Mouse (Mus musculus) heart, postnatal 0 days (tissue): ENCODE data around the gene Dnaja1.

Experiments
- CTCF ChIP-seq: IDR thresholded peaks from 2 replicates; pipeline ENCODE4 v1.5.1; 2016; ENCODE audit warnings: antibody characterized with exemption, control low read depth, low read depth
- EP300 ChIP-seq: IDR thresholded peaks from 2 replicates; pipeline ENCODE4 v1.6.1; 2016; ENCODE audit warnings: antibody characterized with exemption, low read depth

- TF ChIP-seq CTCF: no peak
- TF ChIP-seq EP300: no peak
These were observed 1.0 kb upstream of the Dnaja1 start for GRCm38 (mm10) chr4:40720910-40721309.
